Mouse (Mus musculus) erythroblast, embryonic 14.5 days (primary cell): ENCODE measurements at regions not wholly inside any gene's neighbourhood (a gene's known extent, or its start where the extent isn't known, plus 50 kb on each side); places are given as distances from the start of the nearest gene placed in this dataset.
"Not testable (repeated sequence)": the region's sequence is repeated elsewhere in the genome, so short reads cannot be mapped to it uniquely, and the experiment has no call there.

ENCODE experiments used
- H3K27me3 ChIP-seq: 2 replicates; pipeline ENCODE4 v1.6.1; 2012; ENCODE audit warnings: inconsistent platforms; ENCODE audit not compliant: control insufficient read depth
- H3K36me3 ChIP-seq: 2 replicates; pipeline ENCODE4 v1.6.1; 2012; ENCODE audit warnings: mild to moderate bottlenecking, inconsistent platforms; ENCODE audit not compliant: control insufficient read depth
- H3K4me1 ChIP-seq: 2 replicates; pipeline ENCODE4 v1.6.1; 2012; ENCODE audit warnings: inconsistent platforms; ENCODE audit not compliant: control insufficient read depth
- H3K4me3 ChIP-seq: replicated peaks from 2 replicates; pipeline ENCODE3; 2012; ENCODE audit warnings: moderate library complexity, mild to moderate bottlenecking, inconsistent platforms
- H3K9me3 ChIP-seq: 2 replicates; pipeline ENCODE4 v1.6.1; 2012; ENCODE audit warnings: low read length, inconsistent platforms, mixed read lengths; ENCODE audit not compliant: control insufficient read depth
- GATA1 ChIP-seq: IDR thresholded peaks from 2 replicates; pipeline ENCODE4 v1.6.1; 2012; ENCODE audit warnings: low read length, inconsistent platforms, mixed read lengths
- TAL1 ChIP-seq: IDR thresholded peaks from 3 replicates; pipeline ENCODE4 v1.6.1; 2012; ENCODE audit warnings: low read length, inconsistent platforms, mixed read lengths

GRCm38 (mm10) chr14:53649189-53649588, 604.7 kb downstream of the Dad1 start:
- H3K4me3 ChIP-seq, H3K36me3 ChIP-seq, H3K9me3 ChIP-seq, H3K27me3 ChIP-seq, H3K4me1 ChIP-seq: not testable (repeated sequence)

GRCm38 (mm10) chr14:53640441-53640840, 613.5 kb downstream of the Dad1 start:
- not testable (repeated sequence) for H3K36me3 ChIP-seq, H3K4me1 ChIP-seq, H3K9me3 ChIP-seq, H3K27me3 ChIP-seq, H3K4me3 ChIP-seq

GRCm38 (mm10) chr14:53637664-53638063, 616.2 kb downstream of the Dad1 start:
- H3K36me3 ChIP-seq, H3K27me3 ChIP-seq: not testable (repeated sequence)
- H3K4me1 ChIP-seq = peaks cover 18% of the 10 kb centered on the region

GRCm38 (mm10) chr14:53635206-53635605, 618.7 kb downstream of the Dad1 start:
- H3K4me3 ChIP-seq, H3K36me3 ChIP-seq, H3K27me3 ChIP-seq, H3K9me3 ChIP-seq: not testable (repeated sequence)
- H3K4me1 ChIP-seq = peaks cover 18% of the 10 kb centered on the region

More at GRCm38 (mm10) chr14:53637664-53638063, 616.2 kb downstream of the Dad1 start:
- H3K9me3 ChIP-seq, H3K4me3 ChIP-seq: not testable (repeated sequence)

- H3K9me3 ChIP-seq, H3K27me3 ChIP-seq, H3K36me3 ChIP-seq: not testable (repeated sequence)
- Histone ChIP-seq H3K4me1 (peaks cover 18% of the 10 kb centered on the region), H3K4me3 (peak overlapping the region; percentile 31)
Measured at GRCm38 (mm10) chr14:53634320-53634979, 619.5 kb downstream of the Dad1 start.

- not testable (repeated sequence) for H3K27me3 ChIP-seq, H3K36me3 ChIP-seq, H3K4me3 ChIP-seq, H3K9me3 ChIP-seq
- peaks cover 18% of the 10 kb centered on the region for H3K4me1 ChIP-seq
Measured at GRCm38 (mm10) chr14:53633743-53634142, 620.2 kb downstream of the Dad1 start.

GRCm38 (mm10) chr14:53621376-53621775, 632.5 kb downstream of the Dad1 start:
- H3K36me3 ChIP-seq, H3K4me3 ChIP-seq, H3K4me1 ChIP-seq, H3K27me3 ChIP-seq, H3K9me3 ChIP-seq: not testable (repeated sequence)

GRCm38 (mm10) chr14:53616061-53616460, 637.8 kb downstream of the Dad1 start:
- not testable (repeated sequence) for H3K4me3 ChIP-seq, H3K4me1 ChIP-seq, H3K36me3 ChIP-seq, H3K9me3 ChIP-seq, H3K27me3 ChIP-seq

GRCm38 (mm10) chr14:53614341-53614740, 639.6 kb downstream of the Dad1 start:
- Histone ChIP-seq H3K4me3 (no peak overlapping the region), H3K9me3 (no peaks in the 10 kb centered on the region), H3K27me3 (no peaks in the 10 kb centered on the region), H3K36me3 (no peaks in the 10 kb centered on the region), H3K4me1 (no peaks in the 10 kb centered on the region)
- no peak for TF ChIP-seq TAL1
- no peak for TF ChIP-seq GATA1

- not testable (repeated sequence) for H3K9me3 ChIP-seq, H3K36me3 ChIP-seq, H3K27me3 ChIP-seq, H3K4me1 ChIP-seq, H3K4me3 ChIP-seq
Measured at GRCm38 (mm10) chr14:53599299-53599698, 654.6 kb downstream of the Dad1 start.

GRCm38 (mm10) chr14:53597287-53597686, 656.6 kb downstream of the Dad1 start:
- not testable (repeated sequence) for H3K4me1 ChIP-seq, H3K36me3 ChIP-seq, H3K9me3 ChIP-seq, H3K27me3 ChIP-seq, H3K4me3 ChIP-seq

- not testable (repeated sequence) for H3K36me3 ChIP-seq, H3K4me1 ChIP-seq, H3K4me3 ChIP-seq, H3K9me3 ChIP-seq, H3K27me3 ChIP-seq
Measured at GRCm38 (mm10) chr14:53590601-53591000, 663.3 kb downstream of the Dad1 start.

- H3K36me3 ChIP-seq, H3K27me3 ChIP-seq, H3K4me1 ChIP-seq, H3K9me3 ChIP-seq, H3K4me3 ChIP-seq: not testable (repeated sequence)
Measured at GRCm38 (mm10) chr14:53582528-53582927, 671.4 kb downstream of the Dad1 start.

GRCm38 (mm10) chr14:53581734-53582133, 672.2 kb downstream of the Dad1 start:
- H3K36me3 ChIP-seq, H3K27me3 ChIP-seq, H3K9me3 ChIP-seq, H3K4me1 ChIP-seq, H3K4me3 ChIP-seq: not testable (repeated sequence)

GRCm38 (mm10) chr14:53576927-53577326, 677.0 kb downstream of the Dad1 start:
- not testable (repeated sequence) for H3K9me3 ChIP-seq, H3K36me3 ChIP-seq, H3K27me3 ChIP-seq, H3K4me3 ChIP-seq, H3K4me1 ChIP-seq
